Mouse (Mus musculus): ENCODE measurements around the gene Rplp1. TPM values are rescaled to one million over a fixed set of nuclear protein-coding genes. Genes with fewer than 3 reads are reported as not detected.

Rplp1 gene
- total and polyA plus RNA-seq, 3 experiments, result 9,058 to 15,045 TPM; not detected in 1

GRCm38 (mm10) chr9:61920331-61920730, 6.0 kb upstream of the Rplp1 start:
- Histone ChIP-seq H3K4me1 (ENCODE audit: control insufficient read depth in 1 of 2, insufficient read depth in 2 of 2, low read length in 2 of 2) (peaks cover 32 to 57% of the 10 kb centered on the region in 2 experiments), H3K9me3 (replicated peaks; ENCODE audit: insufficient read depth, low read length) (no peaks in the 10 kb centered on the region), H3K27me3 (ENCODE audit: control insufficient read depth in 1 of 2, insufficient read depth in 2 of 2, low read length in 2 of 2) (no peaks in the 10 kb centered on the region), H3K27ac (ENCODE audit: control insufficient read depth, low read depth, low read length) (peak overlapping the region; percentile 97), H3K36me3 (ENCODE audit: control insufficient read depth in 1 of 2, insufficient read depth in 2 of 2, low read length in 2 of 2) (peaks cover 10 to 60% of the 10 kb centered on the region in 2 experiments), H3K4me3 (ENCODE audit: control insufficient read depth in 1 of 2, insufficient read depth in 1 of 2, low read depth in 2 of 2, low read length in 2 of 2) (no peak overlapping the region), H3K9ac (ENCODE audit: control insufficient read depth, low read depth, low read length, poor library complexity, severe bottlenecking) (peak overlapping the region; percentile 39), H3K79me2 (ENCODE audit: control insufficient read depth, insufficient read depth, low read length, poor library complexity) (no peaks in the 10 kb centered on the region)
- TF ChIP-seq CTCF (IDR thresholded peaks at IDR 0.05 in 2 of 3, conservative IDR thresholded peaks at IDR 0.05 in 1 of 3; ENCODE audit: control insufficient read depth in 1 of 3, insufficient read depth in 1 of 3, low read depth in 2 of 3, low read length in 3 of 3, poor library complexity in 1 of 3, severe bottlenecking in 1 of 3), result no peak
- peak; percentile 56 for TF ChIP-seq SIN3A (IDR thresholded peaks at IDR 0.05; ENCODE audit: low read length)
- TF ChIP-seq EP300 (IDR thresholded peaks at IDR 0.05; ENCODE audit: low read depth in 1 of 2, low read length in 2 of 2), result peak; percentile 63 to 87
- TF ChIP-seq TAL1 (IDR thresholded peaks at IDR 0.05; ENCODE audit: low read length), result peak; percentile 32; the same call in 1 of the 2 replicates
- no peak for TF ChIP-seq CHD1 (IDR thresholded peaks at IDR 0.05; ENCODE audit: low read depth, low read length)
- peak; percentile 86 for TF ChIP-seq RCOR1 (IDR thresholded peaks at IDR 0.05; ENCODE audit: low read depth, low read length)
- TF ChIP-seq NELFE (IDR thresholded peaks at IDR 0.05; ENCODE audit: low read depth, low read length), result no peak
- no peak for TF ChIP-seq JUND (IDR thresholded peaks at IDR 0.05; ENCODE audit: low read depth, low read length)
- no peak for TF ChIP-seq KAT2A (conservative IDR thresholded peaks at IDR 0.05; ENCODE audit: low read depth, low read length)
- no peak for TF ChIP-seq ZMIZ1 (IDR thresholded peaks at IDR 0.05; ENCODE audit: low read depth, low read length)
- no peak for TF ChIP-seq UBTF (IDR thresholded peaks at IDR 0.05; ENCODE audit: borderline replicate concordance, insufficient read depth, low read depth, low read length)
- TF ChIP-seq NRF1 (IDR thresholded peaks at IDR 0.05; ENCODE audit: insufficient read depth, low read depth, low read length, poor library complexity, severe bottlenecking), result no peak
- no peak for TF ChIP-seq GABPA (IDR thresholded peaks at IDR 0.05; ENCODE audit: low read depth, low read length)
- TF ChIP-seq MAZ (IDR thresholded peaks at IDR 0.05; ENCODE audit: low read depth, low read length), result no peak
- TF ChIP-seq SMC3 (IDR thresholded peaks at IDR 0.05; ENCODE audit: low read depth, low read length), result no peak
- no peak for TF ChIP-seq MAX (IDR thresholded peaks at IDR 0.05; ENCODE audit: low read length)
- no peak for TF ChIP-seq RAD21 (IDR thresholded peaks at IDR 0.05; ENCODE audit: low read depth, low read length)
- TF ChIP-seq USF2 (IDR thresholded peaks at IDR 0.05; ENCODE audit: borderline replicate concordance in 1 of 2, insufficient read depth in 1 of 2, low read depth in 1 of 2, low read length in 2 of 2), result no peak
- TF ChIP-seq POLR2AphosphoS5 (IDR thresholded peaks at IDR 0.05; ENCODE audit: borderline replicate concordance, low read depth, low read length), result no peak
- no peak for TF ChIP-seq CHD2 (IDR thresholded peaks at IDR 0.05; ENCODE audit: low read length)
- TF ChIP-seq E2F4 (IDR thresholded peaks at IDR 0.05; ENCODE audit: borderline replicate concordance, low read depth, low read length), result no peak
- TF ChIP-seq TCF12 (IDR thresholded peaks at IDR 0.05; ENCODE audit: low read depth, low read length), result peak; percentile 90
- no peak for TF ChIP-seq MAFK (IDR thresholded peaks at IDR 0.05; ENCODE audit: borderline replicate concordance, low read depth, low read length)
- TF ChIP-seq ZNF384 (IDR thresholded peaks at IDR 0.05; ENCODE audit: low read depth, low read length), result no peak
- TF ChIP-seq MEF2A (IDR thresholded peaks at IDR 0.05; ENCODE audit: extremely low read depth, insufficient replicate concordance, low read depth, low read length, poor library complexity, severe bottlenecking), result no peak
- no peak for TF ChIP-seq ZKSCAN1 (IDR thresholded peaks at IDR 0.05; ENCODE audit: low read depth, low read length)
- TF ChIP-seq ZC3H11A (IDR thresholded peaks at IDR 0.05; ENCODE audit: low read depth, low read length), result no peak
- TF ChIP-seq POLR2A (IDR thresholded peaks at IDR 0.05; ENCODE audit: control insufficient read depth in 1 of 2, insufficient read depth in 1 of 2, low read depth in 1 of 2, low read length in 2 of 2, poor library complexity in 1 of 2), result no peak
- no peak for TF ChIP-seq MYC (IDR thresholded peaks at IDR 0.05; ENCODE audit: low read depth, low read length)
- TF ChIP-seq GATA1 (IDR thresholded peaks at IDR 0.05; ENCODE audit: low read depth, low read length), result peak; percentile 91
- TF ChIP-seq POLR2AphosphoS2 (IDR thresholded peaks at IDR 0.05; ENCODE audit: low read length), result no peak
- peak; percentile 54; the same call in 1 of the 2 replicates for TF ChIP-seq ETS1 (IDR thresholded peaks at IDR 0.05; ENCODE audit: low read depth, low read length)
- no peak for TF ChIP-seq MYB (IDR thresholded peaks at IDR 0.05; ENCODE audit: low read depth, low read length)
- TF ChIP-seq USF1 (IDR thresholded peaks at IDR 0.05; ENCODE audit: low read depth, low read length), result no peak
- peak; percentile 65 for DNase-seq (ENCODE audit: low read depth, low spot score)
